18 mouse cellular contexts compared by ENCODE assay signal in the genomic region with DNA sequence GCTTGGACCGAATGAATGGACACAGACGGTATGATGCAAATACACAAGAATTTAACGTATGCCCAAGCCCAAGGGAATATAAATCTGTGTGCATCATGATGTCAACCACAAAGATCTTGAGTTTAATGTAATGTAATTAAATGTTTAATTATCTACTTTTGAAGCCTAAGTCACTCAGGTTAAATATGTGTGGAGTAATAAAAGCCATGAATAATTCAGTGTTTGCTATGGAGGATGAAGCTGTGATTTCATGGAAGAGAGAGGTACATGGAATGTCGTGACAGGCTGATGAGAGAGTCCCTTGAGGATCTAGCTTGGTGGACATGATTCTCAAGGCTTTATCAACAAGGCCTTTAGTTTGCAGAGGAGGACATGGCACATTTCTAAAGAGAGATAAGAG.
"Had no signal": no experiment of that assay in that cellular context is flagged by ENCODE, and none has a peak within 500 bp of the region (broad histone marks: within the 10 kb centered on the region; RNA-seq: fewer than 3 reads in every experiment).

No protein-coding gene starts in this region.

- H3K27ac ChIP-seq: liver, embryonic 15.5 days; lung, embryonic 15.5 days; macrophage; midbrain, embryonic 12.5 days; midbrain, embryonic 15.5 days; neural tube, embryonic 13.5 days; stomach, embryonic 15.5 days; stomach, postnatal 0 days had no signal

- H3K9ac ChIP-seq: liver, embryonic 15.5 days; liver, postnatal 0 days; lung, embryonic 15.5 days; midbrain, embryonic 12.5 days; midbrain, embryonic 15.5 days; neural tube, embryonic 13.5 days; stomach, embryonic 15.5 days had no signal

- DNase-seq: liver, postnatal 0 days; lung, adult 2 months; lung, postnatal 14 days; lung, postnatal 36 days; right cerebral cortex, postnatal 14 days; thymus, adult 2 months; thymus, postnatal 25 days; thymus, postnatal 4 days had no signal

- H3K36me3 ChIP-seq: liver, embryonic 15.5 days; lung, embryonic 15.5 days; midbrain, embryonic 12.5 days; midbrain, embryonic 15.5 days; neural tube, embryonic 13.5 days; stomach, embryonic 15.5 days had no signal

- H3K27me3 ChIP-seq: liver, embryonic 15.5 days; lung, embryonic 15.5 days; megakaryocyte, embryonic 14.5 days; midbrain, embryonic 15.5 days; neural tube, embryonic 13.5 days; stomach, embryonic 15.5 days had no signal

- ATAC-seq: liver, postnatal 0 days; lung, postnatal 0 days; midbrain, embryonic 15.5 days had no signal

- H3K4me1 ChIP-seq: liver, embryonic 15.5 days; lung, embryonic 15.5 days; megakaryocyte, embryonic 14.5 days; midbrain, embryonic 12.5 days; midbrain, embryonic 15.5 days; stomach, embryonic 15.5 days had no signal

- H3K4me3 ChIP-seq: liver, embryonic 15.5 days; lung, embryonic 15.5 days; megakaryocyte, embryonic 14.5 days; midbrain, embryonic 12.5 days; midbrain, embryonic 15.5 days; neural tube, embryonic 13.5 days; stomach, embryonic 15.5 days had no signal

- H3K9me3 ChIP-seq: liver, embryonic 15.5 days; lung, embryonic 15.5 days; midbrain, embryonic 12.5 days; midbrain, embryonic 15.5 days; neural tube, embryonic 13.5 days; stomach, embryonic 15.5 days had no signal

- H3K4me2 ChIP-seq: liver, embryonic 15.5 days; lung, embryonic 15.5 days; midbrain, embryonic 12.5 days; midbrain, embryonic 15.5 days; neural tube, embryonic 13.5 days; stomach, embryonic 15.5 days had no signal
